Mouse (Mus musculus) ES-Bruce4 (cell line): Measurements from ENCODE around the gene Kcnn4. TPM values are rescaled to one million over a fixed set of nuclear protein-coding genes. Genes with fewer than 3 reads are reported as not detected.

ENCODE experiments used
- H3K27ac ChIP-seq: 2 replicates; pipeline ENCODE4 v1.5.1; 2012; ENCODE audit warnings: low read length, inconsistent platforms; ENCODE audit not compliant: insufficient read depth
- H3K27me3 ChIP-seq: 2 replicates; pipeline ENCODE4 v1.6.1; 2012; ENCODE audit warnings: mild to moderate bottlenecking, low read length, inconsistent platforms; ENCODE audit not compliant: control insufficient read depth, poor library complexity, insufficient read depth, severe bottlenecking
- H3K36me3 ChIP-seq: 2 replicates; pipeline ENCODE4 v1.6.1; 2012; ENCODE audit warnings: inconsistent platforms, mild to moderate bottlenecking, low read length, moderate library complexity; ENCODE audit not compliant: control insufficient read depth, poor library complexity, insufficient read depth, severe bottlenecking
- H3K4me1 ChIP-seq: one replicate; pipeline ENCODE4 v1.8.1; 2011; ENCODE audit warnings: low read length; ENCODE audit not compliant: control insufficient read depth, insufficient read depth
- H3K4me3 ChIP-seq: 2 replicates; pipeline ENCODE4 v1.5.1; 2011; ENCODE audit warnings: low read depth, mild to moderate bottlenecking, low read length
- H3K9ac ChIP-seq: 2 replicates; pipeline ENCODE4 v1.6.1; 2012; ENCODE audit warnings: low read depth, mild to moderate bottlenecking, inconsistent platforms; ENCODE audit not compliant: poor library complexity, severe bottlenecking
- H3K9me3 ChIP-seq: replicated peaks from 2 replicates; pipeline ENCODE4 v1.6.1; 2012; ENCODE audit warnings: mild to moderate bottlenecking, low read length, inconsistent platforms; ENCODE audit not compliant: control insufficient read depth, poor library complexity, insufficient read depth, severe bottlenecking
- CTCF ChIP-seq: IDR thresholded peaks from one replicate; pipeline ENCODE4 v1.8.1; 2011; ENCODE audit warnings: low read depth, low read length
- EP300 ChIP-seq: IDR thresholded peaks from 2 replicates; pipeline ENCODE4 v1.6.1; 2011; ENCODE audit warnings: low read depth, low read length; ENCODE audit not compliant: insufficient read depth
- POLR2A ChIP-seq: IDR thresholded peaks from one replicate; pipeline ENCODE4 v1.8.1; 2011; ENCODE audit warnings: low read length; ENCODE audit not compliant: insufficient read depth
- polyA plus RNA-seq: library from polyadenylated mRNA; stranded (reverse); fragments of >200 nt; gene quantifications from 2 replicates; pipeline ENCODE4 v1.2.4, GENCODE M21; 2011; ENCODE audit warnings: low read depth; ENCODE audit not compliant: missing spikeins, insufficient read depth, insufficient read length

Kcnn4 gene
- polyA plus RNA-seq, 1 experiment: 1.8 TPM

DNA sequence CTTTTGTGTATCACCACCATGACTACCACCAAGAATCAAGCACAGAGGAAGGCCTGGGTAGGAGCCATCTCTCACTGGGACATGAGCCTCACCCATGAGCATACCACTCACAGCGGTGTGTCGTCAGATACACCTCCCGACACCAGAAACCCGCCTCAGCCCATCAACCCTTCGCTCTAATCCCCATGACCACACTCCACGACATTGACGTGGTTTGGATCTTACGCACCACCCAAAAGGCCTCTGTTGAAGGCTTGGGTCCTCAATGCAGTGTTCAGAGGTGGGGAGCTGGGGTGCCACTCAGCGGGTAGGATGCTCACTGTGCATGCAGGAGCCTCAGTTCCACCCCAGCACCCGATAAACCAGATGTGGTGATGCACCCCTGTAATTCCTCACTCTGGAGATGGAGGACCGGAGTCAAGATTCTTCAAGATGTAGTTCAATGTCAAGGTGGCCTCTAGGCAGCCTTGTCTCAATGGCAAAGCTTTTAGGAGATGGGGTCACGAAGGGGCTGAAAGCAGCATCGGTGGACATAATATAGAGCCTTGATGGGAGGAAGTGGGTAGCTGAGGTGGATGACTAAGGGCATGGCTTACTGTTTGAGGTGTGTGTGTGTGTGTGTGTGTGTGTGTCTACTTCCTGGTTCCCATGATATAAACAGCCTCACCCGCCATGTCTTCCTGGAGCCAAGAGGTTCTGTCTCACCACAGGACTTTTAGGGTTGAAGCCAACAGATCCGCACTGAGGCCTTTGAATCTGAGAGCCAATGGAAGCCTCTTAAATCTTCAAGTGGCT, 60.7 kb downstream of the Kcnn4 start:
- Histone ChIP-seq H3K36me3 (no peaks in the 10 kb centered on the region), H3K4me3 (no peak overlapping the region), H3K27ac (no peak overlapping the region), H3K27me3 (no peaks in the 10 kb centered on the region), H3K4me1 (no peaks in the 10 kb centered on the region), H3K9ac (no peak overlapping the region), H3K9me3 (no peaks in the 10 kb centered on the region)
- TF ChIP-seq EP300 (no peak), CTCF (no peak), POLR2A (no peak)

DNA sequence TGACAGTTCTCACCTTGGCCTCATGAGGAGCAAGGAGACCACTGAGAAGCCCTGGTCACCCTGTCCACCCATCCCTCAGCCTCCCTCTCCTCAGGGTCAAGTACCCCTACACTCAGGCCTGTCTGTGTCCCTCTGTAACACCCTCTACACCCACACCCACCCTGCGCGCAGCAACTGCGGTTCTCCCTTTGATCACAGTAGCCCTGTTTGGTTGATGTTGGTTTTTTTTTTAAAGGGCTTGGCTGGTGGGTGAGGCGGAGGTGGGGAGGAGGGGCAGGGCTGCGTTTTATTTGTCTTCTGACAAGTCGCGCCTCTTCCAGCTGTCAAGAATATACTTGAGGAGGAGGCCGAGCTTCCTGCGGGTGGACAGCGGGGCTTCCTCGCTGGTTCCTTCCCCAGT, 61.6 kb downstream of the Kcnn4 start:
- H3K4me1 ChIP-seq: no peaks in the 10 kb centered on the region
- H3K36me3 ChIP-seq: no peaks in the 10 kb centered on the region
- H3K9ac ChIP-seq: no peak overlapping the region
- no peaks in the 10 kb centered on the region for H3K27me3 ChIP-seq
- TF ChIP-seq POLR2A: no peak
- no peak for TF ChIP-seq CTCF
- no peak for TF ChIP-seq EP300
- H3K27ac ChIP-seq: no peak overlapping the region
- H3K4me3 ChIP-seq: no peak overlapping the region
- no peaks in the 10 kb centered on the region for H3K9me3 ChIP-seq

DNA sequence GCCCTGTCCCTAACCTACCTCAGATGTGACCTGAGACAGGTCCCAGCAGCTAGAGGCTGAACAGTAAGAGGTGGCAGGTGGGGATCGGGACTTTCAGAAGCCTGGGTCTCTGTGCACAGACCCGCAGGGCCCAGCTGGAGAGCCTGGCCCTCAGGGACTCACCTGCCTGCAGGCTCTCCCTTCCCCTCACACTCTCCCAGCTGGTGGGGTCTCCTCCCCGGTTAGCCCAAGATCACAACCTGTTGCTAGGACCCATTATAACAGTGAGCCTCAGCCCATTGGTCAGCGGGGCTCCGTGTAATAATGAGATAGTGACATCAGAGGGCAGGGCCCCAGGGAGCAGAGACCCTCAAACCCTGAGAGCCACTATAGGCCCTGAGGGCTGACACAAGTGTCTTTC, 65.2 kb downstream of the Kcnn4 start:
- no peak overlapping the region for H3K9ac ChIP-seq
- H3K4me1 ChIP-seq: no peaks in the 10 kb centered on the region
- no peaks in the 10 kb centered on the region for H3K27me3 ChIP-seq
- TF ChIP-seq POLR2A (no peak), EP300 (no peak), CTCF (no peak)
- H3K36me3 ChIP-seq: no peaks in the 10 kb centered on the region
- H3K27ac ChIP-seq: no peak overlapping the region
- H3K4me3 ChIP-seq: no peak overlapping the region
- no peaks in the 10 kb centered on the region for H3K9me3 ChIP-seq

Other genes with a start within 250 kb of the Kcnn4 start
- gene Zfp235, start 236.1 kb upstream of the Kcnn4 start, polyA plus RNA-seq: 3.9 and 4.6 TPM in 2 replicates
- 0.84 and 1.9 TPM in 2 replicates for gene Zfp114, start 195.2 kb upstream of the Kcnn4 start, polyA plus RNA-seq
- gene Zfp111, start 158.8 kb upstream of the Kcnn4 start, polyA plus RNA-seq: 7.9 and 8.9 TPM in 2 replicates
- gene Zfp109, start 132.7 kb upstream of the Kcnn4 start, polyA plus RNA-seq: 3.9 and 4.5 TPM in 2 replicates
- gene Zfp108, start 115.5 kb upstream of the Kcnn4 start, polyA plus RNA-seq: 0.36 TPM in 1 of 2 replicates, not detected in the other
- 8.5 and 14.3 TPM in 2 replicates for gene Zfp93, start 99.8 kb upstream of the Kcnn4 start, polyA plus RNA-seq
- gene Zfp61, start 69.0 kb upstream of the Kcnn4 start, polyA plus RNA-seq: 5.6 and 9.0 TPM in 2 replicates
- gene Zfp94, start 53.6 kb upstream of the Kcnn4 start, polyA plus RNA-seq: 4.7 and 5.3 TPM in 2 replicates
- gene Tescl, start 36.3 kb upstream of the Kcnn4 start, polyA plus RNA-seq: not detected in 2 replicates
- not detected in 2 replicates for gene Lypd5, start 21.1 kb upstream of the Kcnn4 start, polyA plus RNA-seq
- 25.5 and 37.9 TPM in 2 replicates for gene Smg9, start 29.4 kb downstream of the Kcnn4 start, polyA plus RNA-seq
- not detected in 2 replicates for gene Irgc1, start 82.0 kb downstream of the Kcnn4 start, polyA plus RNA-seq
- gene Plaur, start 92.2 kb downstream of the Kcnn4 start, polyA plus RNA-seq: 29.5 and 38.0 TPM in 2 replicates
- gene Cadm4, start 111.8 kb downstream of the Kcnn4 start, polyA plus RNA-seq: 10.4 and 12.2 TPM in 2 replicates
- gene Zfp428, start 136.7 kb downstream of the Kcnn4 start, polyA plus RNA-seq: 12.3 and 13.1 TPM in 2 replicates
- not detected in 2 replicates for gene AC161166.1, start 142.2 kb downstream of the Kcnn4 start, polyA plus RNA-seq
- gene Irgq, start 160.4 kb downstream of the Kcnn4 start, polyA plus RNA-seq: 7.2 and 8.2 TPM in 2 replicates
- gene Pinlyp, start 175.9 kb downstream of the Kcnn4 start, polyA plus RNA-seq: 1.1 TPM in 1 of 2 replicates, not detected in the other
- 84.8 and 85.8 TPM in 2 replicates for gene Xrcc1, start 176.0 kb downstream of the Kcnn4 start, polyA plus RNA-seq
- 13.4 and 15.5 TPM in 2 replicates for gene Ethe1, start 217.3 kb downstream of the Kcnn4 start, polyA plus RNA-seq
- 0.88 and 1.4 TPM in 2 replicates for gene Zfp575, start 217.4 kb downstream of the Kcnn4 start, polyA plus RNA-seq
- gene Phldb3, start 240.5 kb downstream of the Kcnn4 start, polyA plus RNA-seq: 5.6 and 7.1 TPM in 2 replicates